Mouse (Mus musculus) embryonic facial prominence, embryonic 11.5 days (tissue): ENCODE data around the gene Fbxo10. TPM values are rescaled to one million over a fixed set of nuclear protein-coding genes. Genes with fewer than 3 reads are reported as not detected.
"Not testable (repeated sequence)": the region's sequence is repeated elsewhere in the genome, so short reads cannot be mapped to it uniquely, and the experiment has no call there.

Experiments
- ATAC-seq: fragments of 200-750 bp; cut with Nextera tagmentation; replicated peaks from 2 replicates; pipeline ENCODE4 v1.8.0; 2017; ENCODE audit warnings: low read depth; ENCODE audit not compliant: insufficient number of reproducible peaks, low FRiP score, low TSS enrichment
- DNase-seq: peaks from one replicate; pipeline ENCODE4 v3.0.0-alpha.2; 2015; ENCODE audit warnings: low spot score
- H3K27ac ChIP-seq: fragments of 300-500 bp; sonication (generic); replicated peaks from 2 replicates; pipeline ENCODE4 v1.5.1; 2014; ENCODE audit warnings: mild to moderate bottlenecking, low read depth, low read length, control low read depth
- H3K27me3 ChIP-seq: fragments of 300-500 bp; sonication (generic); 2 replicates; pipeline ENCODE4 v1.6.1; 2014; ENCODE audit warnings: mild to moderate bottlenecking, low read length, moderate library complexity, mixed read lengths; ENCODE audit not compliant: control insufficient read depth, insufficient read depth
- H3K36me3 ChIP-seq: fragments of 300-500 bp; sonication (generic); replicated peaks from 2 replicates; pipeline ENCODE4 v1.6.1; 2014; ENCODE audit warnings: low read depth, mild to moderate bottlenecking, low read length, moderate library complexity, mixed read lengths; ENCODE audit not compliant: control insufficient read depth, insufficient read depth
- H3K4me1 ChIP-seq: fragments of 300-500 bp; sonication (generic); 2 replicates; pipeline ENCODE4 v1.6.1; 2014; ENCODE audit warnings: low read length, mixed read lengths; ENCODE audit not compliant: control insufficient read depth, insufficient read depth
- H3K4me2 ChIP-seq: fragments of 300-500 bp; sonication (generic); 2 replicates; pipeline ENCODE4 v1.6.1; 2014; ENCODE audit warnings: low read depth, mild to moderate bottlenecking, control low read depth, low read length, moderate library complexity
- H3K4me3 ChIP-seq: fragments of 300-500 bp; sonication (generic); 2 replicates; pipeline ENCODE4 v1.5.1; 2014; ENCODE audit warnings: low read depth, low read length, control low read depth
- H3K9ac ChIP-seq: fragments of 300-500 bp; sonication (generic); replicated peaks from 2 replicates; pipeline ENCODE4 v1.6.1; 2014; ENCODE audit warnings: mild to moderate bottlenecking, control low read depth, low read length
- H3K9me3 ChIP-seq: fragments of 300-500 bp; sonication (generic); replicated peaks from 2 replicates; pipeline ENCODE4 v1.6.1; 2016; ENCODE audit warnings: mild to moderate bottlenecking, low read length, inconsistent platforms, mixed read lengths; ENCODE audit not compliant: control insufficient read depth
- WGBS: fragments of 180-500 bp; shearing (Covaris S2); extraction: QIAGEN DNeasy Blood & Tissue Kit; methylation state at CpG from one replicate; pipeline ENCODE4 v1.1.7; 2014; 5-methylcytosine and 5-hydroxymethylcytosine counted together
- polyA plus RNA-seq: library from polyadenylated mRNA; unstranded; fragments of >200 nt; fragmentation: Nextera tagmentation; extraction: Ambion mirVana; gene quantifications from 2 replicates; pipeline ENCODE4 v1.2.1, GENCODE M21; 2014

The Fbxo10 gene
- polyA plus RNA-seq, 1 experiment from 2014 or later, result 6.5 TPM

DNA sequence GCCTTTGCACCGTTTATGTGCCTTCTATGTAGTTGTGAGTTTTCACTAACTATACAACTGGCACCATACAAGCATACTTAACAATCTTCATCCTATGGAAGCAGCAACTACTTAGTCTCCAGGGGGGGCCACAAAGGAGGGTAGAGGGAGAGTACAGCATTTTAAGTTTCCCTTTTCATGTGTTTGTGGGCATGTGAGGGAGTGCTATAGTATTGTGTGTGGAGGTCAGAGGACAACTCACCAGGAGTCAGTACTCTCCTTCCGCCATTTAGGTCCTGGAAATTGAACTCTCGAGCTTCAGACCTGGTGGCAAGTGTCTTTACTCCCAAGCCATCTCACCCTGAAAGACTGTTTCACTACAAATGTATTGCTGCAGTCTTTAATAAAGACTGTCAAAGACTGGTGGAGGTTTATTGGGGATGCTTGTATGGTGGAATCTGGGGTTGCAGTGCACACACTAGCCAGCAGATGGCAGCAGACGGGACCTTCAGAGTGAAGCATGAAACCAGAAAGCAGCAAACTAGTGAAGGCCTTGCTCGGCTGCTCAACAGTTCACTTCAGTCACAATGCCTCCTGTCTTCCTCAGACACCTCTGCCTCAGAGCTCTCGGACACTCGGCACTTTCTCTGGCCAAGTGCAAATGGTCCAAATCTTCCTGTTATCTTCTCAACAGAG is 12.9 kb upstream of the Fbxo10 start:
- H3K27ac ChIP-seq, result no peak overlapping the region
- no peaks in the 10 kb centered on the region for H3K4me1 ChIP-seq
- H3K9ac ChIP-seq, result no peak overlapping the region
- H3K4me2 ChIP-seq, result no peak overlapping the region
- no peaks in the 10 kb centered on the region for H3K27me3 ChIP-seq
- ATAC-seq, result no peak
- DNase-seq, result peak; percentile 85
- WGBS, result 23% methylated on average over 7 of the region's 7 CpGs
- no peaks in the 10 kb centered on the region for H3K9me3 ChIP-seq
- H3K4me3 ChIP-seq, result no peak overlapping the region
- no peaks in the 10 kb centered on the region for H3K36me3 ChIP-seq

DNA sequence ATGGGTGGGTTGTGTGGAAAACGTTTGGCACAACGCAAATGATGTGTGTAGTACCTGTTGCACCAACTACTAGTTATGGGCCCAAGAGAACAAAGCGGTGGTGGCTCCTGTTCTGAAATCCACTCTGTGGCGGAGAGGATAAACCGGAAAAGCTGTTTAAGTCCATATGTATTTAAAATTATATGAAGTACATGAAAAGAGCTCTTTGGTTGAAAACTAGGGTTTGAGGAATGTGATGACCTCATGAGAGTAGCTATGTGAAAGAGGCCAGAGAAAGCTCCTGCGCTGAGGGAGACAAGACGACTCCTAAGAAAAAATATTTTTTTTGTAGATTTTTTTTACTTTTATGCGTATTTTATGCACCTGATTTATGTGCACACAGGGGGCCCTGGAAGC is 489 bp upstream of the Fbxo10 start:
- H3K4me3 ChIP-seq, result peak overlapping the region; percentile 89; the same call in 1 of the 2 replicates
- H3K27me3 ChIP-seq, result no peaks in the 10 kb centered on the region
- DNase-seq, result no peak
- no peak for ATAC-seq
- H3K9me3 ChIP-seq, result no peaks in the 10 kb centered on the region
- H3K4me2 ChIP-seq, result peak overlapping the region; percentile 65
- 44% methylated on average over 8 of the region's 8 CpGs for WGBS
- no peak overlapping the region for H3K27ac ChIP-seq
- no peaks in the 10 kb centered on the region for H3K36me3 ChIP-seq
- H3K9ac ChIP-seq, result 0 out of 2 replicates have a peak overlapping the region, but pooled peaks have one; percentile 19
- H3K4me1 ChIP-seq, result no peaks in the 10 kb centered on the region

DNA sequence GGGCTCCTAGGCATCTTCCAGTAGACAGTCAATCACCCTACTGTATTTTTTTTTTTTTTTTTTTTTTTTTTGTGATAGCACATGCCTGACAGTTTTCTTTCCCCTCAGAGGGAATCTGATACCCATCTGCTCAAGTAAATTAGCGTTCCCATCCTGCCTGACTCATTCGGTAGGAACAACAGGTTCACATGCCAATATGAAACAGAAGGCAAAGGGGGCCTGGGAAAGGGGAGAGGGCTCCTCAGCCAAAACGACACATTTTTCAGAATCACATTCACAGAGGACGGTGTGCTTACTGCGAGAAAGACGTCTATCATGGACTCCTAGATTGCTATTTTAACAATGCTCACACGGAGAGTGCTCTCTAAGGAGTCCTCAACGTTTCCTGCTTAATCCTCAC is 917 bp downstream of the Fbxo10 start:
- WGBS, result under 1% methylated on average over 8 of the region's 8 CpGs
- no peak overlapping the region for H3K27ac ChIP-seq
- no peaks in the 10 kb centered on the region for H3K9me3 ChIP-seq
- ATAC-seq (no peak), DNase-seq (peak; percentile 47)
- H3K9ac ChIP-seq, result no peak overlapping the region; the same call in 1 of the 2 replicates
- no peaks in the 10 kb centered on the region for H3K36me3 ChIP-seq
- H3K4me3 ChIP-seq, result peak overlapping the region; percentile 89
- no peaks in the 10 kb centered on the region for H3K27me3 ChIP-seq
- peak overlapping the region; percentile 65 for H3K4me2 ChIP-seq
- H3K4me1 ChIP-seq, result no peaks in the 10 kb centered on the region

DNA sequence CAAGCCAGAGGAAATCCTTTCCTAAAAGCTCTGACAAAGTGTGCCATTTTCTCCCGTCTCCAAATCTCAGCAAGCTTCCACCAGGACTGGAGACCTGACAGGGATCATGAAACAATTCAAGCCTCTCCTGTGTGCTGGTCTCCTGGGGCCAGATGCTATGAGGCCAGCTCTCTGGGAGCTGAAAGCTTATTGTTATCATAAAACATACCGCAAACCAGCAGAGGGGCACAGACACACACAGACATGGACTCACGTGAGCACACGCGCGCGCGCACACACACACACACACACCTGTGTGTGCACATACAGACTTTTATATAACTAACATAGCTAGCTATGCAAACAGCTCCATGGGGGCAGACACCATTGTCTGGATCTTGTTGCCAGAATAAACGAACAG is 1.5 kb downstream of the Fbxo10 start:
- H3K9ac ChIP-seq, result no peak overlapping the region
- H3K4me3 ChIP-seq, result no peak overlapping the region; the same call in 1 of the 2 replicates
- DNase-seq (no peak), ATAC-seq (no peak)
- H3K27ac ChIP-seq, result no peak overlapping the region
- H3K27me3 ChIP-seq, result no peaks in the 10 kb centered on the region
- no peaks in the 10 kb centered on the region for H3K9me3 ChIP-seq
- H3K36me3 ChIP-seq, result no peaks in the 10 kb centered on the region
- H3K4me2 ChIP-seq, result peak overlapping the region; percentile 65; the same call in 1 of the 2 replicates
- H3K4me1 ChIP-seq, result no peaks in the 10 kb centered on the region
- 78% methylated on average over 9 of the region's 9 CpGs for WGBS

DNA sequence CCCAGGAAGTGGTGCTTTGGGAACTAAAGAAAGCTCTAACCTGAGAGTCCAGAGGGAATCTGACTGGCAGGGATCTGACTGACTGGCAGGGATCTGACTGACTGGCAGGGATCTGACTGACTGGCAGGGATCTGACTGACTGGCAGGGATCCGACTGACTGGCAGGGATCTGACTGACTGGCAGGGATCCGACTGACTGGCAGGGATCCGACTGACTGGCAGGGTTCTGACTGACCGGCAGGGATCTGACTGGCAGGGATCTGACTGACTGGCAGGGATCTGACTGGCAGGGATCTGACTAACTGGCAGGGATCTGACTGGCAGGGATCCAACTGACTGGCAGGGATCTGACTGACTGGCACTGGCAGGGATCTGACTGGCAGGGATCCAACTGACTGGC is 3.4 kb downstream of the Fbxo10 start:
- H3K4me2 ChIP-seq, DNase-seq, H3K9me3 ChIP-seq, H3K36me3 ChIP-seq, H3K4me3 ChIP-seq, H3K9ac ChIP-seq, ATAC-seq, H3K27me3 ChIP-seq, H3K4me1 ChIP-seq, H3K27ac ChIP-seq: not testable (repeated sequence)
- WGBS, result 100% methylated on average over 4 of the region's 4 CpGs

DNA sequence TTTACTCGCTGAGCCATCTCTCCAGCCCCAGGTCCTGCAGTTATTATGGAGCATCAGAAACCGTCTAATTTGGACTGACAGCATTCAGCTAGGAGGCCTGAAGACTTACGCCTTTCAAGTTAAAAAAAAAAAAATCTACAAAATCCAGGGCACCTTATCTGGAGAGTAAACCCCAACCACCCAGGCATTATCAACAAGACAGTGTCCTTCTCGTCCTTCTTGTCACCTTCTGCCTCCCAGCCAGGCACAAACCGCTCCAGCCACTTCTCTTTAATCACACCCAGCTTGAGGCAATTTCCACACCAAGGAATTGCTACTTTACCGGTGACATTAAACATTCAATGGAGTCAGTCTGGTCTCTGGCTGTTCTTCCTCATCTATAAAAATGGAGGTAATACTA is 10.9 kb downstream of the Fbxo10 start:
- DNase-seq (no peak), ATAC-seq (no peak)
- no peaks in the 10 kb centered on the region for H3K27me3 ChIP-seq
- no peak overlapping the region for H3K4me2 ChIP-seq
- H3K4me1 ChIP-seq, result no peaks in the 10 kb centered on the region
- no peak overlapping the region for H3K27ac ChIP-seq
- H3K36me3 ChIP-seq, result no peaks in the 10 kb centered on the region
- H3K9ac ChIP-seq, result no peak overlapping the region
- H3K9me3 ChIP-seq, result no peaks in the 10 kb centered on the region
- no peak overlapping the region for H3K4me3 ChIP-seq
- WGBS, result 73% methylated on average over 6 of the region's 6 CpGs

DNA sequence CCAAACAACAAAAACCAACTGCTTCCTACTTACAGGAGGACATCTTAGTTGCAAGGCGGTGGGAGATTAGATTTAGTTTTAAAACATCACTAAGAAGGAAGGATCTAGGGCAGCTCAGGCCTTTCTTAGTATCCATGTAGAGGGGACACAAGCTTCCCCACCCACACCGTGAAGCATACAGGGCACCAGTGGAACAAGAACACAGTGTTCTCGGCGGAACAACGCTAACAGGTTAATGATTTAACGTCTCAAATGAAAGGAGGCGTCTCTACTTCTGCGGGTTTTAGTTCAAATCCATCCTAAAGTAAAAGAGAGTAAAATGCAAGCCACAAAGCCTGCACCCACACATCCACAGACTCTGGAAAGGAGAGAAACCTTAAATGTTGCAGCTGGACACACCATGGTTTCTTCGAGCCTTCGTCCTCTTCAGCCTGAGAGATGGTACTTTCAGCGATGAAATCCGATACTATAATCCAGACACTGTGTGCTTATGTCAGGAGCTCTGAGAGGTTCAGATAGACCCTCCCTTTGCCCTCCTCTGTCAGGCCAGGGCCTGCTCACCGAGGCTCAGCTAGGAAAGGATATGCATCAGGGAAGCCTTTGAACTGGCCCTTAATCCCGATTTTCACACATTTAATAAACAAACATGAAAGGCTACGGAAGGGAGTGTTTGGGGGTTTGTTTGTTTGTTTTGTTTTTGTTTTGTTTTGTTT is 12.0 kb downstream of the Fbxo10 start:
- Histone ChIP-seq H3K4me2 (no peak overlapping the region), H3K4me1 (no peaks in the 10 kb centered on the region), H3K4me3 (no peak overlapping the region), H3K36me3 (no peaks in the 10 kb centered on the region), H3K27ac (no peak overlapping the region), H3K27me3 (no peaks in the 10 kb centered on the region), H3K9ac (no peak overlapping the region), H3K9me3 (no peaks in the 10 kb centered on the region)
- WGBS, result 71% methylated on average over 15 of the region's 15 CpGs
- DNase-seq (peak; percentile 41), ATAC-seq (no peak)

DNA sequence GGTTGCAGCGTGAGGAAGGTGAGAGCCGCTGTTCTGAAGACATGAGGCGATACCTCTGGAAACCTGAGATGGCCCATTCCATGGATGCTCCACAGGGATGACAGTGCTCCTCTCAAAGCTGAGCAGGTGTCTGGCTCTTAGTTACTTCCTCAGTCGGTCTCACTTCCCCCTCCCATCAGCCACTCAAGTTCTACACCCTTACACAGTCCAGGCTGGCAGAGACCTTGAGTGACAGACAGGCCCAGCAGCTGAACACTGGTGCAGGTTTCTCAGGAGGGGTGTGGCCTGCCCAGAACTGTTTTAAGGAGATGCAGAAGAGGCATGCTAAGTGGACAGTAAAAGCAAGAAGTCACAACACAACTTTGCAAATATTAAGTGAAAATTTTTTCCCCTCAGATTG is 16.7 kb downstream of the Fbxo10 start:
- H3K4me2 ChIP-seq, result no peak overlapping the region
- no peaks in the 10 kb centered on the region for H3K9me3 ChIP-seq
- DNase-seq, result no peak
- no peaks in the 10 kb centered on the region for H3K36me3 ChIP-seq
- ATAC-seq, result no peak
- WGBS, result 76% methylated on average over 4 of the region's 4 CpGs
- no peaks in the 10 kb centered on the region for H3K4me1 ChIP-seq
- no peak overlapping the region for H3K4me3 ChIP-seq
- H3K9ac ChIP-seq, result no peak overlapping the region
- no peak overlapping the region for H3K27ac ChIP-seq
- H3K27me3 ChIP-seq, result no peaks in the 10 kb centered on the region
